Mouse (Mus musculus) mouse embryonic stem cell (cell line): ENCODE results near the gene Pax3.

Experiments
- in situ Hi-C, 2 experiments: fragments of 300-500 bp; cut with MboI; formaldehyde crosslinking; loops; 1 replicate in 1 of 2; 3 replicates in 1 of 2; pipeline ENCODE4 v1.14.3; 2019 to 2020; ENCODE audit warnings: low sequenced_read_pairs in 2 of 2, low pct_unique_long_range_greater_than_20kb in 1 of 2, mixed read lengths in 1 of 2; ENCODE audit not compliant: unreplicated experiment in 1 of 2

Gene Pax3

GRCm38 (mm10) chr1:78140505-78141303, 56.2 kb downstream of the Pax3 start:
- in situ Hi-C loops, result no loop called here

GRCm38 (mm10) chr1:78139287-78139686, 57.6 kb downstream of the Pax3 start:
- in situ Hi-C loops, result no loop called here

GRCm38 (mm10) chr1:78129267-78129666, 67.7 kb downstream of the Pax3 start:
- in situ Hi-C loops, result no loop called here

GRCm38 (mm10) chr1:78119899-78120560, 76.9 kb downstream of the Pax3 start:
- in situ Hi-C loops, result no loop called here

GRCm38 (mm10) chr1:78116046-78116445, 80.9 kb downstream of the Pax3 start:
- in situ Hi-C loops, result no loop called here

GRCm38 (mm10) chr1:78110311-78110710, 86.6 kb downstream of the Pax3 start:
- in situ Hi-C loops, result no loop called here

GRCm38 (mm10) chr1:78103511-78103910, 93.4 kb downstream of the Pax3 start:
- in situ Hi-C loops, result no loop called here

- in situ Hi-C loops, result no loop called here
Observed at GRCm38 (mm10) chr1:78093619-78094018, 103.3 kb downstream of the Pax3 start.

- in situ Hi-C loops, result no loop called here
Observed at GRCm38 (mm10) chr1:78088646-78089045, 108.3 kb downstream of the Pax3 start.

- in situ Hi-C loops, result no loop called here
Observed at GRCm38 (mm10) chr1:78081761-78082160, 115.2 kb downstream of the Pax3 start.

GRCm38 (mm10) chr1:78060850-78061249, 136.1 kb downstream of the Pax3 start:
- in situ Hi-C loops, result no loop called here

- in situ Hi-C loops, result no loop called here
Observed at GRCm38 (mm10) chr1:78057939-78058338, 139.0 kb downstream of the Pax3 start.

GRCm38 (mm10) chr1:78053677-78054076, 143.3 kb downstream of the Pax3 start:
- in situ Hi-C loops, result no loop called here
